Mouse (Mus musculus) G1E (cell line): ENCODE data around the gene Zdhhc17.

Experiments used
- CTCF ChIP-seq: IDR thresholded peaks from 2 replicates; pipeline ENCODE4 v1.5.1; 2012; ENCODE audit warnings: low read depth, low read length, inconsistent platforms, mixed read lengths
- GATA1 ChIP-seq: IDR thresholded peaks from 2 replicates; pipeline ENCODE4 v1.6.1; 2012; ENCODE audit warnings: borderline replicate concordance, low read length, inconsistent platforms, mixed read lengths

DNA sequence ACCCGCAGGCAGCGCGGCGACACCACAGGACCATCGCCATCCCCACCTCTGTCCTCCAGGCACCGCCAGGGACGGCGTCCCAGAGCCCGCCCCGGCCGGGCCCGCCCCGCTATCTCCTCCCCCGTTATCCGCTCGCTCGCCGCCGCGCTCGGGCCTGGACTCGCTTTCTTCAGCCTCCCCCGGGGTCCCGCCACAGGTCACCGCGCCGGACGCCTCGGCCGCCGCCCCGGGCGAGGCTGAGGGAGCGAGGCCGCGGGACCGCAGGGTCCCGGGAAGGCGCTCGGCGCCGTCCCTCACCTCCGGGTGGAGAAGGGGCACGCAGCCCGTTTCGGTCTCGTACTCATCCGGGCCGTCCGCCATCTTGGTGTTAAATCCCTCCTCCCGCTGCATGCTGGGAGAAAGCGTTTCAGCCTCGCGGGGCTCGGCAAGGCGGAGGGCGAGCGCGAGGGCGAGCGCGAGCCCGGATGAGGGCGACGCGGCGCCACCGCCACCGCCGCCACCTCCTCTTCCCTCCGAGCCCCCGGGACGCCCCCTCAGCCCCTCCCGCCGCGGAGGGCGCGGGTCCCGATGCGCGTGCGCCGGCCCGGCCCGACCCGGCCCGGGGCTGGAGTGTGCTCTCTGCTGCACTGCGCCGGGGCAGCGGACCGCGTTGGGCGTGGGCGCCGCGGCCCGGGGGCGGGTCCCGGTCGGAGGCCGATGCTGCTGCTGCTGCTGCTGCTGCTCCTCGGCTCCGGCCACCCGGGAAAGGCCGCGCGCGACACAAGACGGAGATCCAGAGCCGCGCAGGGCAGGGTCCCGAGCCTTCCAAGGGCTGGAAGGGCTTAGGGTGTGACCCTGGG is at the start of gene Zdhhc17:
- TF ChIP-seq CTCF (no peak), GATA1 (no peak)
